Mouse (Mus musculus) E14TG2a.4 (cell line): Measurements from ENCODE around the gene Ash1l.
A peak's percentile ranks its signal among the peaks of the same experiment; 100 is the strongest.

Source experiments
- H3K27me3 ChIP-seq: 2 replicates; pipeline ENCODE4 v1.6.1; 2014; ENCODE audit warnings: low read length, control low read depth; ENCODE audit not compliant: insufficient read depth
- H3K36me3 ChIP-seq: 2 replicates; pipeline ENCODE4 v1.6.1; 2014; ENCODE audit warnings: low read length, control low read depth; ENCODE audit not compliant: insufficient read depth
- H3K4me1 ChIP-seq: replicated peaks from 2 replicates; pipeline ENCODE4 v1.6.1; 2014; ENCODE audit warnings: low read depth, low read length, control low read depth
- H3K4me3 ChIP-seq: replicated peaks from 2 replicates; pipeline ENCODE4 v1.5.1; 2014; ENCODE audit warnings: mild to moderate bottlenecking, low read length
- H3K9me3 ChIP-seq: 2 replicates; pipeline ENCODE4 v1.6.1; 2014; ENCODE audit warnings: low read length, control low read depth
- CTCF ChIP-seq: conservative IDR thresholded peaks from 2 replicates; pipeline ENCODE4 v1.5.1; 2014; ENCODE audit warnings: low read length
- NANOG ChIP-seq: IDR thresholded peaks from 2 replicates; pipeline ENCODE4 v1.6.1; 2014; ENCODE audit warnings: borderline replicate concordance, low read length, mixed read lengths
- POU5F1 ChIP-seq: IDR thresholded peaks from 2 replicates; pipeline ENCODE4 v1.6.1; 2014; ENCODE audit warnings: low read length, borderline replicate concordance

Ash1l gene

DNA sequence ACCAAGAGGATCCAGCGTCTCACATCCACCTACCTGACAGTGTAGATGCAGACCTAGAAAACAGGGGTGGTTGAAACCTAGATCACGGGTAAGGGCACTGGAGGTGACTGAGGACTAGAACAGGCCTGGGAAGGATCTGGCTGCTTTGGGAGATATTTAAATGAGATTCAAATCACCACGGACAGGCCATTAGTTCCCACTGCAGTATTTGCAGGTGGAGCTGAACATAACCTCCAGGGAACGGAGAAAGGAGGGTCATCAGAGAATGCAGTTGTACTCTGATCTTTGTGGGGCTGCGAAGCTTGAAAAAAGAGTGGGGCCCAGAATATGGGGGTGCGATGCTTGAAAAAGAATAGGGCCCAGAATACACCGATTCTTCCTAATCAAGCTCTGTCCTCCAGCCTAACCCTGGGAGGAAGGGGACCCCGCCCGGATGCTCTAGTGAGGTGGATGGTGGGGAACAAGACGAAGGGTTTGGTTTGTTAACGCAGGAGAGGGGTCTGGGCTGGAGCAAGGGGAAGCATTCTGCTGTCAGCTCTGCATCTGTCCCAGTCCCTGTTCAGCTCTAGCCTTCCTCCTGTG is 142.2 kb downstream of the Ash1l start:
- Histone ChIP-seq H3K27me3 (peaks cover 53% of the 10 kb centered on the region), H3K9me3 (no peaks in the 10 kb centered on the region), H3K4me1 (peaks cover 81% of the 10 kb centered on the region), H3K4me3 (peak overlapping the region; percentile 90), H3K36me3 (peaks cover 45% of the 10 kb centered on the region)
- TF ChIP-seq POU5F1 (no peak), NANOG (no peak), CTCF (no peak)

DNA sequence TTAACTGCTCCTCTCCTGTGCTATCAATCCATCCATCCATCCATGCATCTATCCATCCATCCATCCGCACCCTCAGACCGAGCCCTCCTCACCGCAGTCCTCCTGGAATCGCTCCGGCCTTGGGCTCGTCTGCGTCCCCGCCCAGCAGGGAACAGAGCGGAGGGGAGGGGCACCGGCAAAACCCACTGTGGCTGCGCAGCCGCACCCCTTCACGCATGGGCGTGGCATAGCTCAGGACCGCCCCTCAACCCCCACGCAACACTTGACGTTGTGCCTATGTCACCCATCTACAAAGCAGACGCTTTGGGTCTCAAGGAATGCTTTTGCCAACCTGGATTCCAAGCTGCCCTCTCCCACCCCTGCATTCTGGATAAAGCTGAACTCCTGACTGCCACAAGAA is 142.8 kb downstream of the Ash1l start, which contains the start of gene Rusc1:
Gene Rusc1 (minus strand): TSS at position 137 of the 400 bp plus-strand sequence.
- Histone ChIP-seq H3K9me3 (no peaks in the 10 kb centered on the region), H3K4me1 (peaks cover 75% of the 10 kb centered on the region), H3K36me3 (peaks cover 51% of the 10 kb centered on the region), H3K4me3 (peak within 1 kb of the TSS; percentile 90), H3K27me3 (peaks cover 48% of the 10 kb centered on the region)
- TF ChIP-seq NANOG (peak; percentile 5; the same call in 1 of the 2 replicates), POU5F1 (no peak), CTCF (no peak)

DNA sequence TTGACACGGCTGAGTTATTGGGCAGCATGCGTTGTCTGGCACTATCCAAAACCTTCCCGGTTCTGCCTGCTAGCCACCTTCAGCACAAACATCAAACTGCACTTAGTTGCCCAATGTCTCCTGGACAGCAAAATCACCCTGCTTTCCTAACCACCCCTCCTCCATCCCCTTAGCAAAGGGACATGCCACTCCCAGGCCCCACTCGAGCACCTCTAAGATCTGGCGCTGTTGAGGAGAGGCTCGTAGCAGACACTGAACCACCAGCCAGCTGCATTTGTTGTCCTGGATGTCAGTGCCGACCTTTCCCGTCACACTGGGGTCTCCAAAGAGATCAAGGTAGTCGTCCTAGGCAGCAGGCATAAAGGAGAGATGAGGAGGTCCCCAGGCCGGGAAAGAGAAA is 143.6 kb downstream of the Ash1l start:
- peaks cover 57% of the 10 kb centered on the region for H3K36me3 ChIP-seq
- no peak overlapping the region for H3K4me3 ChIP-seq
- peaks cover 68% of the 10 kb centered on the region for H3K4me1 ChIP-seq
- peaks cover 40% of the 10 kb centered on the region for H3K27me3 ChIP-seq
- no peaks in the 10 kb centered on the region for H3K9me3 ChIP-seq
- TF ChIP-seq CTCF = no peak
- TF ChIP-seq POU5F1 = no peak
- no peak for TF ChIP-seq NANOG

GRCm38 (mm10) chr3:89100811-89101210 is 150.4 kb downstream of the Ash1l start, which contains the start of gene Gm43738:
Gene Gm43738 (minus strand): TSS chr3:89101099.
- TF ChIP-seq POU5F1 = no peak
- TF ChIP-seq CTCF = no peak
- TF ChIP-seq NANOG = no peak
- H3K4me3 ChIP-seq = peak within 1 kb of the TSS; percentile 91
- peaks cover 52% of the 10 kb centered on the region for H3K36me3 ChIP-seq
- H3K4me1 ChIP-seq = peaks cover 45% of the 10 kb centered on the region
- H3K9me3 ChIP-seq = no peaks in the 10 kb centered on the region
- H3K27me3 ChIP-seq = no peaks in the 10 kb centered on the region

- H3K9me3 ChIP-seq = no peaks in the 10 kb centered on the region
- TF ChIP-seq NANOG (no peak), POU5F1 (no peak), CTCF (no peak)
- peak overlapping the region; percentile 91 for H3K4me3 ChIP-seq
- peaks cover 39% of the 10 kb centered on the region for H3K4me1 ChIP-seq
- H3K36me3 ChIP-seq = peaks cover 45% of the 10 kb centered on the region
- H3K27me3 ChIP-seq = no peaks in the 10 kb centered on the region
Measured at GRCm38 (mm10) chr3:89101459-89101811, 151.0 kb downstream of the Ash1l start.

DNA sequence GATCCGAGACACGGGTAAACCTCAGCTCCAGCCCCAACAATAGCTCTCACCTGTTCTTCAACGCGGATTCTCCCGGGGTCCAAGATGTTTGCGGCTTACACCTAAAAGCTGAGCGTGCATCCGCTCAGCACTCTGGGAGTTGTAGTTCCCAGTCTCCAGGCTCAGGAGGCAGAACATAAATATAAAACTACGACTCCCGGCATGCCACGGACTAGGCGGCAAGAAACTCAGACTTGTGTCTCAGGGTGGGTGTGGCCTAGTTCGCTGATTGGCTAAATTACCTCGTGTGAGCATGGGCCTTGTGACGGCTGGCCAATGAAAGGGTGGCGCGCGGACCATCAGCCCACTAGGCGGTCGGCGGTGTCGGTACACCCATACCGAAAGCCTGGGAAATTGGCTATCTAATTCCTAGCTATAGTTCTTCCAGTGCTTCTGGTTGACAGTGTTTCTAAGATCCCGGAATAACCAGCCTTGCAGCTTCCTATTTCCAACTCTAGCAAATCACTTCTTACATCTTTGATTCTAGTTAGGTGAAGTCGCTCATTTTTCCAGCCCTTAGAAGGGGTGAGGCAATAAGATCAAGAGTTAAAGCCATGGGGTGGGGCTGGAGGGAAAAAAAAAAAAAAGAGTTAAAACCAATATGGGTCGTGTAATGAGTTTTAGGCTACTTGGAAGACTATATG is 151.5 kb downstream of the Ash1l start, which contains the start of gene Fdps:
Gene Fdps (minus strand): TSS at position 148 of the 683 bp plus-strand sequence.
- TF ChIP-seq CTCF (no peak), NANOG (no peak), POU5F1 (no peak)
- H3K9me3 ChIP-seq = no peaks in the 10 kb centered on the region
- peak within 1 kb of the TSS; percentile 91 for H3K4me3 ChIP-seq
- peaks cover 40% of the 10 kb centered on the region for H3K36me3 ChIP-seq
- no peaks in the 10 kb centered on the region for H3K27me3 ChIP-seq
- H3K4me1 ChIP-seq = peaks cover 38% of the 10 kb centered on the region

DNA sequence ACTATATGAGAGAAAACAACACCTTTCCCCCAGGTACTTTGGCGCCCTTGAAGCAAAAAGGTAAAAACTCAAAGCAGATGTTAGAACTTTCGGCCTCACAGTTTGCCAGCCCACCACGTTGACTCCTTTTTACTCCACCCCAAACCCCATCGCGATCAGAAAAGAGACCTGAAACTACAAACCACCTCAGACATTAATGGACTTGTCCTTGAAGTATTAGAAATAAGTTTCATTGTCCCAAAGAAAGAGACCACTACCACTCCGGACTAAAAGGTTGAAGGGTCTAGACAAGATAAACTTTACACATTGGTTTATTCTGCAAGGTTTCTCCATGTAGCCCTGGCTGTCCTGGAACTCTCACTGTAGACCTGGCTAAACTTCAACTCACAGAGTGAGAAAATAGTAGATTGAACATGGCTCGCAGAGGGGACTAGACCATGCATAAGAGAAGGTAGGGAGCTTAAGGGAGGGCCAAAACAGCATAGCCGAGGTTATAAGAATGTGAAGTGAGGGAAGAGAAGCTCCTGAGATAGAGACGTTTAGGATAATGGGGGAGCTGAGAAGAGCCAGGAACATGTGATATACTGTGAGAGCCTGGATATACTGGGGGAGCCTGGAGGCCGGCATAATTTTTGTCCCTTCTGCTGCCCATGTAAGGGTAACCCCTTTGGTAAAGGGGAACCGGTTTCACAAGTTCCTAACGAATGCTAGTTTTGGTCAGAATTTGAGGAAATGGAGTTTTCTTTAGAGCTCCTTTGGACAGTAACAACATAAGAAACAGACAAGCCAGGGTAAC is 152.3 kb downstream of the Ash1l start:
- no peaks in the 10 kb centered on the region for H3K27me3 ChIP-seq
- peaks cover 38% of the 10 kb centered on the region for H3K4me1 ChIP-seq
- H3K4me3 ChIP-seq = peak overlapping the region; percentile 91
- H3K36me3 ChIP-seq = peaks cover 33% of the 10 kb centered on the region
- no peak for TF ChIP-seq POU5F1
- no peak for TF ChIP-seq CTCF
- no peak for TF ChIP-seq NANOG
- no peaks in the 10 kb centered on the region for H3K9me3 ChIP-seq

GRCm38 (mm10) chr3:89103291-89103595 is 152.8 kb downstream of the Ash1l start:
- H3K4me1 ChIP-seq = peaks cover 38% of the 10 kb centered on the region
- H3K9me3 ChIP-seq = no peaks in the 10 kb centered on the region
- no peaks in the 10 kb centered on the region for H3K27me3 ChIP-seq
- peaks cover 27% of the 10 kb centered on the region for H3K36me3 ChIP-seq
- no peak overlapping the region for H3K4me3 ChIP-seq
- no peak for TF ChIP-seq NANOG
- no peak for TF ChIP-seq POU5F1
- TF ChIP-seq CTCF = no peak
